Mouse (Mus musculus) embryonic facial prominence, embryonic 14.5 days (tissue): Measurements from ENCODE around the gene Cry2. TPM values are rescaled to one million over a fixed set of nuclear protein-coding genes. Genes with fewer than 3 reads are reported as not detected.

ENCODE experiments used
- ATAC-seq: fragments of 200-750 bp; cut with Nextera tagmentation; 2 replicates; pipeline ENCODE4 v1.8.0; 2017; ENCODE audit warnings: low read depth, moderate number of reproducible peaks, moderate TSS enrichment
- DNase-seq: peaks from one replicate; pipeline ENCODE4 v3.0.0-alpha.2; 2015; ENCODE audit warnings: low spot score
- H3K27ac ChIP-seq: fragments of 300-500 bp; sonication (generic); replicated peaks from 2 replicates; pipeline ENCODE4 v1.5.1; 2014; ENCODE audit warnings: low read depth, mild to moderate bottlenecking, low read length, moderate library complexity
- H3K27me3 ChIP-seq: fragments of 300-500 bp; sonication (generic); replicated peaks from 2 replicates; pipeline ENCODE4 v1.6.1; 2014; ENCODE audit warnings: low read length; ENCODE audit not compliant: control insufficient read depth, insufficient read depth
- H3K36me3 ChIP-seq: fragments of 300-500 bp; sonication (generic); 2 replicates; pipeline ENCODE4 v1.6.1; 2014; ENCODE audit warnings: low read length, mixed read lengths; ENCODE audit not compliant: control insufficient read depth, insufficient read depth
- H3K4me1 ChIP-seq: fragments of 300-500 bp; sonication (generic); 2 replicates; pipeline ENCODE4 v1.6.1; 2014; ENCODE audit warnings: antibody characterized with exemption, low read length; ENCODE audit not compliant: control insufficient read depth, insufficient read depth
- H3K4me2 ChIP-seq: fragments of 300-500 bp; sonication (generic); 2 replicates; pipeline ENCODE4 v1.6.1; 2014; ENCODE audit warnings: low read depth, mild to moderate bottlenecking, low read length, moderate library complexity, mixed read lengths
- H3K4me3 ChIP-seq: fragments of 300-500 bp; sonication (generic); 2 replicates; pipeline ENCODE4 v1.5.1; 2014; ENCODE audit warnings: low read depth, mild to moderate bottlenecking, low read length
- H3K9ac ChIP-seq: fragments of 300-500 bp; sonication (generic); 2 replicates; pipeline ENCODE4 v1.6.1; 2014; ENCODE audit warnings: low read depth, mild to moderate bottlenecking, low read length, moderate library complexity, mixed read lengths
- H3K9me3 ChIP-seq: fragments of 300-500 bp; sonication (generic); 2 replicates; pipeline ENCODE4 v1.6.1; 2016; ENCODE audit warnings: low read length; ENCODE audit not compliant: control insufficient read depth
- WGBS: fragments of 180-500 bp; shearing (Covaris S2); extraction: QIAGEN DNeasy Blood & Tissue Kit; methylation state at CpG from one replicate; pipeline ENCODE4 v1.1.7; 2014; 5-methylcytosine and 5-hydroxymethylcytosine counted together
- polyA plus RNA-seq: library from polyadenylated mRNA; unstranded; fragments of >200 nt; fragmentation: Nextera tagmentation; extraction: Ambion mirVana; gene quantifications from 2 replicates; pipeline ENCODE4 v1.2.1, GENCODE M21; 2014

Gene Cry2
- polyA plus RNA-seq, 1 experiment from 2014 or later = 27.1 TPM

DNA sequence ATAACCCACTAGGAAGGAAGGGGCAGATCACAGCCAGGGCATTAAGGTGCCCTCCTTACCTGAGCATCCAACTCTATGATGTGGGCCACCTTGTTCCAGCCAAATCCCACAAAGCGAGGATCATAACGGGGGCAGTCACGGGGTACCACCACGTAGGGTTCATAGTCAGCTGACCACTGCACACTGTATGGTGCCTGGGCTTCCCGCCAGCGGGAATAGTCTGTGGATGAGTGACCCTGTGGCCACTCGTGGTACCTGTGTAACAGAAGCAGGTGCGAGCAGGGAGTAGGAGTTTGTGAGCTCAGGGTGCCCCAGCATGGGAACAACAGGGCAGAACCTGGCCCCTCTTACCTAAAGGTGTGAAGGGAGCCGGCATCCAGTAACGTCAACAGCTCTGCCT is 68.3 kb downstream of the Cry2 start:
- H3K9ac ChIP-seq = no peak overlapping the region
- 89% methylated on average over 10 of the region's 10 CpGs for WGBS
- no peak overlapping the region for H3K4me3 ChIP-seq
- DNase-seq (no peak), ATAC-seq (no peak)
- H3K9me3 ChIP-seq = no peaks in the 10 kb centered on the region
- peaks cover 29% of the 10 kb centered on the region for H3K36me3 ChIP-seq
- peaks cover 8% of the 10 kb centered on the region for H3K27me3 ChIP-seq
- peaks cover 6% of the 10 kb centered on the region for H3K4me1 ChIP-seq
- no peak overlapping the region for H3K27ac ChIP-seq
- H3K4me2 ChIP-seq = no peak overlapping the region

- Histone ChIP-seq H3K36me3 (peaks cover 44% of the 10 kb centered on the region), H3K4me1 (no peaks in the 10 kb centered on the region), H3K4me2 (no peak overlapping the region), H3K9me3 (no peaks in the 10 kb centered on the region), H3K4me3 (no peak overlapping the region), H3K9ac (no peak overlapping the region), H3K27me3 (no peaks in the 10 kb centered on the region), H3K27ac (no peak overlapping the region)
- ATAC-seq (no peak), DNase-seq (no peak)
- 73% methylated on average over 4 of the region's 4 CpGs for WGBS
Measured at GRCm38 (mm10) chr2:92364086-92364485, 69.8 kb downstream of the Cry2 start.

DNA sequence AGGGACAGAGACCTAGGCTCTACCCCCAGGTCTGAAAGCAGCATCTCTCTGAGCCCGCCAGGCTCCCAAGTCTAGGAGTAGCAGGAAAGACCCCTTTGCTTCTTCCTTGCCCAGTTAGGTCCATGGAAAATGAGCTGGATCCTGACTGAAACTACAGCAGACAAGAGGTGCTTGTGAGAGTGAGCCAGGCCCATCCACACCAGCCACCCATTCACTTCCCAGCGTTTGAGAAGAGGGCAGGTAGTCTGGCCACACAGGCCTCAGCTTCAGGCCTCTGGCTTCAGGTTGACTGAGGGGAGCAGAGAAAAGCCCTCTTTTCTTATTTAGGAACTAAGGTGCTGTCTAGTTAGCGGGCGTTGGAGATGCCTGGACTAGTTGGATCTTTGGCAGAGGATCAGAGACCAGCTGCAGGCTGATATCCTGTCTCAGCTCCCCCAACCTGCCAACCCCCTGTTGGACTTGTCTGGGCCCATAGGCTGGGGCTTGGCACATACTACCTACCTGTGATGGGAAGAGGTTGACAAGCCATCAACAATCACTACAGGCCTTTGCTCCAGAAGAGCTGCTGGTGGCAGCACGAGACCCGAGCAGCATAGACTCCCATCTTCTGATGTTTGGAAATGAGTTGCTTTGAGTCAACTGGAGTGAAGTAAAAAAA is 71.1 kb downstream of the Cry2 start:
- ATAC-seq (peak; percentile 64; the same call in 1 of the 2 replicates), DNase-seq (peak; percentile 67)
- peaks cover 58% of the 10 kb centered on the region for H3K36me3 ChIP-seq
- H3K27me3 ChIP-seq = no peaks in the 10 kb centered on the region
- H3K4me1 ChIP-seq = no peaks in the 10 kb centered on the region
- no peak overlapping the region for H3K4me3 ChIP-seq
- WGBS = 92% methylated on average over 6 of the region's 6 CpGs
- no peaks in the 10 kb centered on the region for H3K9me3 ChIP-seq
- H3K4me2 ChIP-seq = no peak overlapping the region
- H3K9ac ChIP-seq = no peak overlapping the region
- peak overlapping the region; percentile 48; the same call in 1 of the 2 replicates for H3K27ac ChIP-seq

DNA sequence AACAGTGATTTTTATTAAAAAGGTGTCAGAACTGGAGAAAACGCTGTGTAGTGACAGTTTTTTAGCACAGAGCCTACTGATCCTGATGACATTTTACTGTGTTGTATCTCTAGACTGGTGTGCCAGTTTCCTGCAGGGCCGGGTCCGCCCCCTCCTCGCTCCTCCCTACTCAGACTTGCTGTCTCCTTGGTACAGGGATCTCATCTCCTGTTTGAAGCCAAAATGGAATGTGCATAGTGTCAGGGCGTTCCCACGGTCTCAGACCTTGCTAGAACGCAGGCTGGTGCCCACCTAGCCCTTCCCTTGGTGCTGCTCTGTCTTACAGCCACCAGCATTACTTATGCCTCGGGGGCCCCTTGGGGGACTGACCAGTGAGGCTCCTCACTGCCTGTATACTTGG is 72.0 kb downstream of the Cry2 start:
- 81% methylated on average over 8 of the region's 8 CpGs for WGBS
- DNase-seq = no peak
- H3K36me3 ChIP-seq = peaks cover 67% of the 10 kb centered on the region

DNA sequence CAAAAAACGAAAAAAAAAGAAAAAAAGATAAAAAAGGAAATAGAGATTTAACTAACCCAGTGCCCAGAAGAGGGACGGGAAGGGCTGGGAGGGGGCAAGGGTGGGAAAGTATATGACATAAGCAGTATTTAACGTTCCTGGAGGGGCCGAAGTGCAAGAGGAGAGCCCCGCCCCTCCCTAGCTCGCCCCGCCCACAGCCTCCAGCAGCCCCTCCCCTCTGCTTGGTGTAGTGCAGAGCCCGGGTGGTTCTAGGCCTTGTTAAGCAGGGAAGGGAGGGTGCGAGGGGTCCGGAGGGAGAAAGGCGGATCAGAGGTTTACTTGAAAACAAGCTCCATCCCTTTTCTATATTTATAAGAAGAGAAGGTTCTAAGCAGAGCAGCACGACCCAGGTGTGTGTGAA is 73.0 kb downstream of the Cry2 start:
- 32% methylated on average over 12 of the region's 12 CpGs for WGBS
- Histone ChIP-seq H3K27me3 (no peaks in the 10 kb centered on the region), H3K4me1 (no peaks in the 10 kb centered on the region), H3K4me2 (no peak overlapping the region), H3K9ac (no peak overlapping the region), H3K9me3 (no peaks in the 10 kb centered on the region), H3K36me3 (peaks cover 72% of the 10 kb centered on the region), H3K4me3 (no peak overlapping the region), H3K27ac (no peak overlapping the region)
- DNase-seq = no peak
- ATAC-seq = no peak

More for the DNA sequence above, 72.0 kb downstream of the Cry2 start:
- H3K27ac ChIP-seq = peak overlapping the region; percentile 48; the same call in 1 of the 2 replicates
- H3K4me2 ChIP-seq = no peak overlapping the region
- no peak overlapping the region for H3K4me3 ChIP-seq
- H3K4me1 ChIP-seq = no peaks in the 10 kb centered on the region
- ATAC-seq = no peak
- no peaks in the 10 kb centered on the region for H3K27me3 ChIP-seq
- no peaks in the 10 kb centered on the region for H3K9me3 ChIP-seq
- no peak overlapping the region for H3K9ac ChIP-seq

GRCm38 (mm10) chr2:92360186-92360823 is 73.5 kb downstream of the Cry2 start:
- H3K27me3 ChIP-seq = no peaks in the 10 kb centered on the region
- H3K9ac ChIP-seq = no peak overlapping the region
- DNase-seq (no peak), ATAC-seq (no peak)
- no peaks in the 10 kb centered on the region for H3K4me1 ChIP-seq
- H3K4me3 ChIP-seq = no peak overlapping the region
- WGBS = 75% methylated on average over 23 of the region's 25 CpGs
- no peaks in the 10 kb centered on the region for H3K9me3 ChIP-seq
- H3K27ac ChIP-seq = no peak overlapping the region
- H3K4me2 ChIP-seq = no peak overlapping the region
- H3K36me3 ChIP-seq = peaks cover 72% of the 10 kb centered on the region

DNA sequence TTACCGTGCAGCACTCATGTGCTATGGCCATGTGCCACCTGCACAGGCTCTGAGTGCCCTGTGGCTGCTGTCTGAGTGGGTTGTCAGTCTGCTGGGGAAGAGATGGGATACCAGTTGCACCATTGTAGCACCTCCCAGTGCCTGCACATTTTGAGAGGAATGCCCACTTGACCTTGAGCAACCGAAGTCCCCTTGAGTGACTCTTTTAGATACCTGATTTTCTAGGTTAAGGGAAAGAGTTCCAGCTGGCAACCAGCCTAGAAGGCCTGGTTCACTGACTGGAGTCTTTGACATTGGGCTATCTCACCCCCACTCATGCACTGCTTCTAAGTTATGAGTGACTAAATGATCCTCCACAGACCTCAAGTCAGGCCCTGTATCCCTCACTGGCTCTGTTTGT is 74.5 kb downstream of the Cry2 start:
- Histone ChIP-seq H3K27me3 (no peaks in the 10 kb centered on the region), H3K4me1 (no peaks in the 10 kb centered on the region), H3K36me3 (peaks cover 77% of the 10 kb centered on the region), H3K4me3 (no peak overlapping the region), H3K27ac (no peak overlapping the region), H3K9me3 (no peaks in the 10 kb centered on the region), H3K9ac (no peak overlapping the region), H3K4me2 (no peak overlapping the region)
- no peak for ATAC-seq
- 89% methylated on average over 2 of the region's 2 CpGs for WGBS
- DNase-seq = no peak

GRCm38 (mm10) chr2:92354224-92354623 is 79.6 kb downstream of the Cry2 start:
- H3K27me3 ChIP-seq = no peaks in the 10 kb centered on the region
- H3K36me3 ChIP-seq = peaks cover 75% of the 10 kb centered on the region
- H3K4me2 ChIP-seq = no peak overlapping the region
- WGBS = 53% methylated on average over 6 of the region's 6 CpGs
- no peak overlapping the region for H3K9ac ChIP-seq
- no peak for DNase-seq
- H3K4me1 ChIP-seq = no peaks in the 10 kb centered on the region
- no peak overlapping the region for H3K27ac ChIP-seq
- ATAC-seq = no peak
- H3K4me3 ChIP-seq = no peak overlapping the region
- no peaks in the 10 kb centered on the region for H3K9me3 ChIP-seq
